Mouse (Mus musculus) frontal cortex, adult 2 months (tissue): Measurements from ENCODE around the gene Ep300. TPM values are rescaled to one million over a fixed set of nuclear protein-coding genes. Genes with fewer than 3 reads are reported as not detected.
"Not testable (repeated sequence)": the region's sequence is repeated elsewhere in the genome, so short reads cannot be mapped to it uniquely, and the experiment has no call there.

Experiments
- DNase-seq, 2 experiments: peaks; one replicate each; pipeline ENCODE4 v3.0.0; 2022; ENCODE audit warnings: low spot score in 1 of 2; ENCODE audit errors: extremely low spot score in 1 of 2
- polyA plus RNA-seq: library from polyadenylated mRNA; depleted of rRNA; stranded (reverse); fragments of >200 nt; gene quantifications from 2 replicates; pipeline ENCODE4 v1.2.3, GENCODE M21; 2012

Ep300 gene
- polyA plus RNA-seq, 1 experiment = 33.5 TPM

DNA sequence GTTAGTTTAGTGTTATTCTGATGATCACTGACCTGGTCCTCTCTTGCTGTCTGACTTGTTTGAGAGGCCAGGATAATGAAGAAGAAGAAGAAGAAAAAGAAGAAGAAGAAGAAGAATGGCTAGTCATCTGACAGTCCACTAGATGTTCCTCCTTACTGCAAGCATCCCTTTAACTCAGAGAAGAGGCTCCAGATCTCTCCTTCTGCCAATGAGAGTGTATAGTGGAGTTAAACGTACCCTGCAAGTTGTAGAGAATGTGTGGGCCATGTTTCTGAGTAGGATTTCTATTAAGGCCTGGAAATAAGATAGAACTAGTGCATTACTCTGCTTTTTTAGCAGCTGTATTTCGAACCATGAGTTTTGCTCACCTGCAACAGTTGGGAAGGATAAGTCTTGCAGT lies 2.5 kb downstream of the Ep300 start:
- no peak for DNase-seq

DNA sequence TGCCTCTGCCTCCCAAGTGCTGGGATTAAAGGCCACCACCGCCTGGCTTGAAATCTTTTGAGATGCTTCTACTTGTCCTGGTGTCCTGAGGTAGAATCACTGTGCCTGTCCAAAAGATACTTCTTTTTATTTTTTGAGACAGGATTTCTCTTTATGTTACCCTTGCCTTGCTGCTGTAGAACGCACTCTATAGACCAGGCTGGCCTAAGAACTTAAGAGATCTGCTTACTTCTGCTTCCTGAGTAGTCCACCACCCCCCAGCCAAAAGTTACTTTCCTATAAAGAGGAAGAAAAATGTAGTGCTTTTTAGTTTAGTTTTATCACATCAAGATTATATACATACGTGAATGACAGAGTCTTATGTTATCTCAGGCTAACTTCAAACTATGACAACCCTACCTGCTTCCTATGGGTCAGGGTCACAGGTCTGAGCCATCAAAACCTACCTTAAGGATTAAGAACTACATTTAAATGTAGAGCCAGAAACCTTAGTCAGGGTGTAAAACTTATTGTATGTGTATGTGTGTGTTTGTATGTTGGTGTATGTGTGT lies 9.1 kb downstream of the Ep300 start:
- DNase-seq = no peak

DNA sequence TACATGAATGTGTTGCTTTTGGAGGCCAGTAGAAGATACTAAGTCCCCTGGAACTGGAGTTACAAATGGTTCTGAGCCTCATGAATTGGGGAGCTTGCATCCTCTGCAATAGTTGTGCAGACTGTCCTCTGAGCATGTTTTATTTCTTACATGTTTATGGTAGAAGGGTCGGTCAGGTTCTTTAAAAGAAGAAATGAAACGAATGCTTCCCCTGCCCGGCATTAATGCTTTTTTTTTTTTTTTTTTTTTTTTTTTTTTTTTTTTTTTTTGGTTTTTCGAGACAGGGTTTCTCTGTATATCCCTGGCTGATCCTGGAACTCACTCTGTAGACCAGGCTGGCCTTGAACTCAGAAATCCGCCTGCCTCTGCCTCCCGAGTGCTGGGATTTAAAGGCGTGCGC lies 13.6 kb downstream of the Ep300 start:
- not testable (repeated sequence) for DNase-seq

DNA sequence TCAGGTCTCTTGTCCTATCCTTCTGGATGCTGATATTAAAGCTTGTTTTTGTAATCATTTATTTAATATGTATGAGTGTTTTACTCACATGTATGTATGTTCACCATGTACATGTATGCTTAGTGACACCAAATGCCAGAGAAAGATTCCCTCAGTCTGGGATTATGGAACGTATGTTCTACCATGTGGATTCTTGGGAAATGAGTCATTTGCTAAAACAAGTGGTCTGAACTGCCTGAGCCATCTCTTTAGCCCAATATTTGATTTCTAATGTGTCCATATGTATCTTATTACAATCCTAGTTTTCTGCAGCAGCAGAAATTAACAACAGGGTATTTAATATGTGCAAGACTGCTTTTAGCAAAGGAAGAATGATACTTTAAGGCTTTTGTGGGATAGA lies 20.1 kb downstream of the Ep300 start:
- DNase-seq = no peak

DNA sequence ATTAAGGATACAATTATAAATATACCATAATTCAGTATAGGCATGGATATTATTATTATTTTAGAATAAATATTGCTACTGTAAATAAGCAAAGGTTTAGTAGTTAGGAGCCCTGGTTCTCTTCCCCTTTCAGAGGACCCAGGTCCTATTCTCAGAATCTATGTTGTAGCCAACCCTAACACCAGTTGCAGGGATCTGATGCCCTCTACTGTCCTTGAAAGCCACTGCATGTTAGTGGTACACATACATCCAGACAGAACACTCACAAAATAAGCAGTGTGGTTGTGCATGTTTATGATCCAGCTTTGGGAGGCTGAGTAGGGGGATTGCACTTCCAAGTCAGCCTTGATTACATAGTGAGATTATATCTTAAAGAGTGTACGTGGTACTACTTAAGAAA lies 21.5 kb downstream of the Ep300 start:
- DNase-seq = peak in 1 of 2 experiments; percentile 22

DNA sequence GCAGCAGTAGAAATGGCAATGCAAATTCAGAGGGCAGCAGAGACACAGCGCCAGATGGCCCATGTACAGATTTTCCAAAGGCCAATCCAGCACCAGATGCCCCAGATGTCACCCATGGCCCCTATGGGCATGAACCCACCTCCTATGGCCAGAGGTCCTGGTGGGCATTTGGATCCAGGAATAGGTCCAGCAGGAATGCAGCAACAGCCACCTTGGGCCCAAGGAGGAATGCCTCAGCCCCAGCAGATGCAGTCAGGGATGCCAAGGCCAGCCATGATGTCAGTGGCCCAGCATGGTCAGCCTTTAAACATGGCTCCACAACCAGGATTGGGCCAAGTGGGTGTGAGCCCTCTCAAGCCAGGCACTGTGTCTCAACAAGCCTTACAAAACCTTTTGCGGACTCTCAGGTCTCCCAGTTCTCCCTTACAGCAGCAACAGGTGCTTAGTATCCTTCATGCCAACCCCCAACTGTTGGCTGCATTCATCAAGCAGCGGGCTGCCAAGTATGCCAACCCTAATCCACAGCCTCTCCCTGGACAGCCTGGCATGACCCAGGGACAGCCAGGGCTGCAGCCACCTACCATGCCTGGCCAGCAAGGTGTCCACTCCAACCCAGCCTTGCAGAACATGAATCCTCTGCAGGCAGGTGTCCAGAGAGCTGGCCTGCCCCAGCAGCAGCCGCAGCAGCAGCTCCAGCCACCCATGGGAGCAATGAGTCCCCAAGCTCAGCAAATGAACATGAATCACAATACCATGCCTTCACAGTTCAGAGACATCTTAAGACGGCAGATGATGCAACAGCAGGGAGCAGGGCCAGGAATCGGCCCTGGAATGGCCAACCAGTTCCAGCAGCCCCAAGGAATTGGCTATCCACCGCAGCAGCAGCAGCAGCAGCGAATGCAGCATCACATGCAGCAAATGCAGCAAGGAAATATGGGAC lies 64.6 kb downstream of the Ep300 start:
- no peak for DNase-seq

DNA sequence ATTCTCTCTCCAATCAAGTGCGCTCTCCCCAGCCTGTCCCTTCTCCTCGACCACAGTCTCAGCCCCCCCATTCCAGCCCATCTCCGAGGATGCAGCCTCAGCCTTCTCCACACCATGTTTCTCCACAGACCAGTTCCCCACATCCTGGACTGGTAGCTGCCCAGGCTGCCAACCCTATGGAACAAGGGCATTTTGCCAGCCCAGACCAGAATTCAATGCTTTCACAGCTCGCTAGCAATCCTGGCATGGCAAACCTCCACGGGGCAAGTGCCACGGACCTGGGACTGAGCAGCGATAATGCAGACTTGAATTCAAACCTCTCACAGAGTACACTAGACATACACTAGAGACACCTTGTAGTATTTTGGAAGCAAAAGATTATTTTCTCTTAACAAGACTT lies 65.5 kb downstream of the Ep300 start:
- no peak for DNase-seq

DNA sequence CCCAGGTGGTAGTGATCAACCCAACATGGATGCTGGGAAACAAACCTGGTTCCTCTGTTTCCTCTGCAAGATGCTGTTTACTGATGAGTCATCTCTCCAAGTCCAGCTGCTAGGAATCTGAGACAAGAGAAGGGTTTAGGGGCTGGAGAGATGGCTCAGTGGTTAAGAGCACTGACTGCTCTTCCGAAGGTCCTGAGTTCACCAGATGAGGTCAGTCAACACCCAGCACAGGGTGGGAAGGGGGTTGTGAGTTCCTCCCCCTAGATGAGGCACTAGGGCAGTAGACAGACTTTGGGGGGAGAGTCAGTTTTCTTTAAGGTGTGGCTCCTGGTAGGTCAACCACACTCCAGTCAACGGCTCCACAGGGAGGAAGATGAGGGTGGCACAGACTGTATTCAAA lies 76.5 kb downstream of the Ep300 start:
- no peak for DNase-seq

DNA sequence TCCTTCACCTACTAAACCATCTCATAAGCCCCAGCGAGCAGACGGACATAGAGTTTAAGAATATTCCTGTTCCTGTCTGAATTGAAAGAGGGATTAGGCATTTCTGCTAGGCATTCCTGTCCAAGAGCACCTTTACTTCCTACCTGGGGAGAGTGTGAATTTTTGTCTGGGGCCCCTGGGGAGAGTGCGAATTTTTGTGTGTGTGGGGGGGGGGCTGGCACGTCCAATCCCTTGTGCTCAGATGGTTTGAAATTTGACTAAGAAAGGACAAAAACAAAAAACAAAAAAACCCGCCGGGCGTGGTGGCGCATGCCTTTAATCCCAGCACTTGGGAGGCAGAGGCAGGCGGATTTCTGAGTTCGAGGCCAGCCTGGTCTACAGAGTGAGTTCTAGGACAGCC lies 78.1 kb downstream of the Ep300 start:
- no peak for DNase-seq

DNA sequence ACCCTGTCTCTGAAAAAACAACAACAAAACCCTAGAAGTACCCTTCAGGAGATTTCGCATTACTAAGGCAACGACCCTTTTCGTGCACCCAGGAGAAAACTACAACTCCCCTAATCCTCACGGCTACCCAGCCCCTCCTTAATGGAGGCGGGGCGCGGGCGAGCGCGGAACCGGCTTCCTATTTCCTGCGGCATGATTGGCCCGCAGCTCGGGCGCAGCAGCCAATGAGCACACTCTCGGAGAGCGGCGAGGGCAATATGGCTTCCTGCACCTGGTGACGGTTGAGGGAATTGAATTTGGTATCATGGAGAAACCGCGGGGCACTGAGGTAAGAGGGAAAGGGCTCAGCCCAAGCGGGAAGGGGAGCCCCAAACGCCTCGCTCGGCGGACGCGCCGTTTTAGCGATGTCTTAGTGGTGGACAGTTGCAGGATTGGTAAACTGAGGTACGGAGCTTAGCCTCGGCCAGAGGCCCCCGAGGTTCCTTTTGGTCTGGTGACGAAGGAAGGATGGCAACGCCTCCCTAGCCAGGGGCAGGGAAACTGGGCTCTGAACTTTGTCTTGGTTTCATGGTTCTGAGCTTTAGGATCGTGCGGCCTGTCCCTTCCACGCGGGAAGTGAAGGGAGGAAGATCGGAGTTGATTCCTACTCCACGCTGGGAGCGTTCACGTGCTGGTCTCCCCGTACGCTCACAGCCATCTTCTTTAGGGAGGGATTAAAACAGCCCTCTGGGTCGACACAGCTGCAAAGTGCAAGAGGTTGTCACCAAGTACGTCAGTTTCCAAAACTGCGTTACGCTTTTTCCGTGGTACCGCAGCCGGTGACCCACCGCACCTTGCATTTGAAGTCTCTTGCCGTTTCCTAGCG lies 78.8 kb downstream of the Ep300 start, which contains the start of gene L3mbtl2:
Gene L3mbtl2, plus strand, starts transcription at position 193 of the 865 bp plus-strand sequence.
- DNase-seq = peak; percentile 80 to 93

DNA sequence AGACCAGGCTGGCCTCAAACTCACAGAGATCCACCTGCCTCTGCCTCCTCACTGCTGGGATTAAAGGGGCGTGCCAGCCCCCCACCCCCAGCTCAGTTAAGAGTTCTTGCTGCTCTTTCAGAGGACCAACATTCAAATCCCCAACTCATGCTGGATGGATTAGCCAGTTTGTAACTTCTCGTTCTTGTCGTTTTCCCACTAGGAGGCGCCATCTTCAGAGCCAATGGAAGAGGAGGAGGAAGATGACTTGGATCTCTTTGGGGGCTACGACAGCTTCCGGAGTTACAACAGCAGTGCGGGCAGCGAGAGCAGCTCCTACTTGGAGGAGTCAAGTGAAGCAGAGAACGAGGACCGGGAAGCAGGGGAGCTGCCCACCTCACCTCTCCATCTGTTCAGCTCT lies 81.8 kb downstream of the Ep300 start:
- DNase-seq = no peak

DNA sequence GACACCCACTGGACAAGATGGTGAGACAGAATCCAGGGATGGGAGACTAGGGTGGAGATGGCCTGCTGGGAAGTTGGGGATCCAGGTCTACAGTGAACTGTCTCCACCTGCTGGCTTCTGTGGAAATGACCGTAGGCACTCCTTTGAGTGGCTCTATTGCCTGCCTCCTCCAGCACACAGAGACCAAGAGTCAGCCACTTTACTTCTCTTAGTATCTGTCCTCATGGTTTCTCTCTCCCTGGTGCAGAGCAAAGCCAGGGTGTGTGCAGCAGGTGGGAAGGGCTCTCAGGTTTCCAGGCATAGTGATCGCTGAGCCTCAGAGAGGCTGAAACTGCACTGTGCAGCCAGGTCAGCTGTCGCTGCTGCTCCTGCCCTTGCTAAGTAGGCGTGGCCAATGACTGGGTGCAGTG lies 85.1 kb downstream of the Ep300 start:
- DNase-seq = peak in 1 of 2 experiments; percentile 52

DNA sequence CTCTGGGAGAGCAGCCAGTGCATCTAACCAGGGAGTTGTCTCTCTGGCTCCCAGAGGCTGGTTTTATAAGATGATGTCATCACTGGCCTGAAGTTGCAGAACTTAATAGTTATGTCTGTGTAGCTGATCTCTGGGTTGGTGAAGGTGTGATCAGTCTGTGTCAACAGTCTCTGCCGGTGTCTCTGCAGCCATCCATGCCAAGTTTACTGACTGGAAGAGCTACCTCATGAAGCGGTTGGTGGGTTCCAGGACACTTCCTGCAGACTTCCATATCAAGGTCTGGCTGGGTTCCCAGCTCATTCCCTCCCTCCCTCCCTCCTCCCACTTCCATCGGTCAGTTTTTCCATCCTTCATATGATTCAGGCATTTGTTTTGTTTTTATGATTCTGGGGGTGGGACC lies 91.5 kb downstream of the Ep300 start:
- DNase-seq = no peak

DNA sequence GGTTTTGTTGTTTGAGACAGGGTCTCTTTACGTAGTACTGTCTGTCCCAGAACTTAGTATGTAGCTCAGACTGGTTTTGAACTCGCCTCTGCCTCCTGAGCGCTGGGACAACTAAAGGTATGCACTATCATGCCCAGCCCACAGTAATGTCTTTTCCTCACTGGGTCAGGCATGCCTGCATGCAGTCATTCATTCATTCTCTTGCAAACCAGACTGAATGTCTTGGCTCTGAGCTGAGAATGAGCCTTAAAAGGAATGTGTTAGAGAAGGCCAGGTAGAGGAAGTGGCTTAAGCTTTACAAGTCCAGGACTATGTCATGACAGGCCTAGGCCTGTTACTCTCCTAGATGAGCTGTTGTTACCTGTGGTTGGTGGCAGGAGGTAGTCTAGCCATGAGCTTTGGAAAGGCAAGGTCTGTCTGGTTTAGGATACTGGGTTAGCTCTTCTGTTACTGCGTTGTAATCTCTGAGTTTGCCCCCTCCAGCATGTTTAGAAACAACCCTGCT lies 95.2 kb downstream of the Ep300 start:
- no peak for DNase-seq

DNA sequence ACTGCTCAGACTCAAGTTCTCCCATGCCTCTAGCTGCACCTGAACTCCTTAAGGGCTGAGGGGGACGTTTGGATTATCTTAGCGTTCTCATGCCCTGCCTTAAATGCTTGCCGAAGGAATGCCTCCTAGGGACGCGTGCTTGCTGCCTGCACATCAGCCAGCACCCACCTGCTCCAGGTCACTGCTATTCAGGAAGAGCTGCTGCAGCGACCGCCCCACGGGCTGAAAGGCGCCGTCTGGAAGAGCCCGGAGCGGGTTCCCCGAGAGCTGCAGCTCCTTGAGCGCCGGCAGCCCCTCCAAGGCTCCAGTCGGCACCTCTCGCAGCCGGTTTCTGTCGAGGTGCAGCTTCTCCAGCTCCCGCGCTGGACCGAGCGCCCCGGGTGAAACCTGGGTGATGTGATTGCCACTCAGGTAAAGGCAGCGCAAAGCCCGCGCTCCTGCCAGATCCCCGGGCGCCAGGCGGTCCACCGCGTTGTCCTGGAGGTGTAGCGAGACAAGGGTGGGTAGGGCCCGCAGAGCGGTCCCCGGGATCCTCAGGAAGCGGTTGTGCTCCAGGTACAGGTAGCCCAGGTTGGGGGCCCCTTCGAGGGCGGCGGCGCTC lies 108.3 kb downstream of the Ep300 start:
- DNase-seq = no peak

DNA sequence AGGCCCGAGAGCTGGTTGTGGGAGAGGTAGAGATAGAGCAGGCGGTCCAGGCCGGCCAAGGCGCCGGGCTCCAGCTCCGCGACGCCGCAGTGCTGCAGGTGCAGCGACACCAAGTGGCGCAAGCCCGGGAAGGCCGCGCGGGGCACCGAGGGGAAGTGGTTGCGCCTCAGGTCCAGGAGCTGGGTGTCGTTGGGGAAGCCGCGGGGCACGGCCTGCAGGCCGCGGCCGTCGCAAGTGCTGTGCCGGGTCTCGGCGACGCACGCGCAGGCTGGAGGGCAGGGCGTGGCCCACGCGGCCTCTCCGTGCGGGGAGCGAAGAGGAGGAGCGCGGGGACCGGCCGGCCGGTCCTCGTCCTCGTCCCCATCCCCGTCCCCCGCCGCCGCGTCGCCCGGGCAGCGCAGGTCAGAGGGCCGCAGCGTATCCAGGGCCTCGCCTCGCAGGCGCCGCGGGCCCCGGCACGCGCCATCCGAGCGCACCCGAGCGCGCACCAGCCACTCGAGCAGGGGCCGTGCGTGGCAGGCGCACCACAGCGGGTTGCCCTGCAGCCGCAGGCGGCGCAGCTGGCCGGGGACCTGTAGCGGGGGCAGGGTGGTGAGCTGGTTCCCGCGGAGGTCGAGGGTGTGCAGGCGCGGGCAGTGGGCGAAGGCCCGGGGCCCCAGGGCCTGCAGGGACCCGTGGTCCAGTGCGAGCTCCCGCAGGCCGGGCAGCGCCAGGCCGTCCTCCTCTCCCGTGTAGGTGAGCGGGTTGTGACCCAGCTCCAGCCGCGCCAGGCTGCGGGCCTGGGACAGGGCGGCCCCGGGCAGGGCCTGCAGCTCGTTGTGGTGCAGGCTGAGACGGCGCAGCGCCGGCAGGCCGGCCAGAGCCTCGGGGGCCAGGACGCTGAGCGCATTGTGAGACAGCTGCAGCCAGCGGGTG lies 109.1 kb downstream of the Ep300 start:
- DNase-seq = peak; percentile 25 to 71

DNA sequence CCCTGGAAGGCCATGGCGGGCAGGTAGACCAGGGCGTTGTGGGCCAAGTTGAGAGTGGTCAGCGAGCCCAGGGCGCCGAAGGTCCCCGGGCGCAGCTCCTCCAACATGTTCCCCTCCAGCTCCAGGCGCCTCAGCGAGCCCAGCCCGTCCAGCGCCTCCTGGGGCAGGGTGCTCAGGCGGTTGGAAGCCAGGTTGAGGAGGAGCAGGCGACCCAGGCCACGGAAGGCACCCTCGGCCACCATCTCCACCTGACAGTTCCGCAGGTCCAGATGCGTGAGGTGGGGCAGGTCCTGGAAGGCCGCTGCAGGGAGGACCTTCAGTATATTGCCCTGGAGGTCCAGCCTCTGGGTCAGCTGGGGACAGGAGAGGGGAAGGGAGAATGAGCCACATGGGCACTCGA lies 109.7 kb downstream of the Ep300 start:
- no peak for DNase-seq

DNA sequence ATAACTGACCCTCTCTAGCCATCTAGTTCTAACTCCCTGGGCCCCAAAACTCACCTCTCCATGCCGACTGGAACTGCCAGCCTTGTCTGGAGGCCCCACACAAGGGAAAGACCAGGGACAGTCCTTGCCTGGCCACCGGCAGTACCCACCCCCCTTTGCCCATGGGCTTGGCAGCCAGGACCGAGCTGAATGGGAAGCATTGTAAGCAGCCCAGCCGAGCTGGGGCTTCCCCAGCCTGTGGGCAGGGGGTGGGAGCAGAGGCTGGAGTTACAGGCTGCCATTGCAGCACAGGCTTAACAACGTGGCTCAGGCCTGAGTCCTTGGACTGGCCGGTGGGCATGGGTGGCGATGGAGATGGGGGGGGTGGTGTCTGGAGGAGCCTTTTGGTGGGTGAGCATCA lies 112.0 kb downstream of the Ep300 start, which contains the start of gene Chadl:
Gene Chadl, minus strand, starts transcription at position 113 of the 400 bp plus-strand sequence.
- peak in 1 of 2 experiments; percentile 29 for DNase-seq

DNA sequence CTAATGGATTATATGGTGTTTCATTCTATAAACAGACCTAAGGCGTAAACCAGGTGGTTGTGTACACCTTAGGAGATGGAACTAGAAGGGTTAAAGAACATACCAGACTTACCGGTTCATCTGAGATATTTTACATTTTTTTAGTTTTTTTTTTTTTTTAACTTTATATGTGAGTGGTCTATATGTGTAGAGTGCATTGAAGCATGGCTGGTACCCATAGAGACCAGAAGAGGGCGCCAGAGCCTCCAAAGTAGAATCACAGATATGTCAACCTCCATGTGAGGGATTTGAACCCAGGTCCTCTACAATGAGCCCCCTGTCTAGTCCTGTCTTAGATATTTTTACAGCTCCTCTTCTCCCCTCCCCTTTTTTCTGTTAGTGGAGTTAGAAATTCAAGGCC lies 112.7 kb downstream of the Ep300 start:
- peak in 1 of 2 experiments; percentile 56 for DNase-seq
